Mouse (Mus musculus) MEL (cell line): ENCODE data around the gene Polr1b. TPM values are rescaled to one million over a fixed set of nuclear protein-coding genes. Genes with fewer than 3 reads are reported as not detected.

ENCODE experiments used
- DNase-seq: peaks from one replicate; pipeline ENCODE4 v3.0.0; 2011; ENCODE audit warnings: low read depth, low spot score
- H3K27ac ChIP-seq: 2 replicates; pipeline ENCODE4 v1.5.1; 2012; ENCODE audit warnings: low read depth, mild to moderate bottlenecking, control low read depth, low read length, moderate library complexity; ENCODE audit not compliant: control insufficient read depth
- H3K27me3 ChIP-seq, 2 experiments: fragments of 150-350 bp in 1 of 2; sonication (generic) in 1 of 2; 2 replicates each; pipeline ENCODE4 v1.6.1; 2012; ENCODE audit warnings: low read length in 2 of 2, mild to moderate bottlenecking in 2 of 2, improper control_type of control experiment in 1 of 2, moderate library complexity in 1 of 2; ENCODE audit not compliant: insufficient read depth in 2 of 2, control insufficient read depth in 1 of 2
- H3K36me3 ChIP-seq, 2 experiments: 2 replicates each; pipeline ENCODE4 v1.6.1; 2012 to 2014; ENCODE audit warnings: low read length in 2 of 2, improper control_type of control experiment in 1 of 2, inconsistent platforms in 1 of 2, mild to moderate bottlenecking in 1 of 2; ENCODE audit not compliant: insufficient read depth in 2 of 2, control insufficient read depth in 1 of 2
- H3K4me1 ChIP-seq, 2 experiments: fragments of 150-350 bp in 1 of 2; sonication (generic) in 1 of 2; 2 replicates each; pipeline ENCODE4 v1.6.1; 2012; ENCODE audit warnings: low read length in 2 of 2, improper control_type of control experiment in 1 of 2, mild to moderate bottlenecking in 1 of 2; ENCODE audit not compliant: insufficient read depth in 2 of 2, control insufficient read depth in 1 of 2
- H3K4me3 ChIP-seq, 2 experiments: fragments of 150-350 bp in 1 of 2; sonication (generic) in 1 of 2; 2 replicates each; pipeline ENCODE4 v1.5.1; 2012; ENCODE audit warnings: low read depth in 2 of 2, low read length in 2 of 2, mild to moderate bottlenecking in 2 of 2, moderate library complexity in 2 of 2, control low read depth in 1 of 2, improper control_type of control experiment in 1 of 2; ENCODE audit not compliant: control insufficient read depth in 1 of 2, insufficient read depth in 1 of 2
- H3K79me2 ChIP-seq: 2 replicates; pipeline ENCODE4 v1.6.1; 2012; ENCODE audit warnings: mild to moderate bottlenecking, low read length, moderate library complexity; ENCODE audit not compliant: control insufficient read depth, poor library complexity, insufficient read depth
- H3K9ac ChIP-seq: 2 replicates; pipeline ENCODE4 v1.6.1; 2012; ENCODE audit warnings: low read depth, mild to moderate bottlenecking, control low read depth, low read length, moderate library complexity; ENCODE audit not compliant: control insufficient read depth, poor library complexity, severe bottlenecking
- H3K9me3 ChIP-seq: fragments of 150-350 bp; sonication (generic); replicated peaks from 2 replicates; pipeline ENCODE4 v1.6.1; 2012; ENCODE audit warnings: mild to moderate bottlenecking, low read length, improper control_type of control experiment, moderate library complexity; ENCODE audit not compliant: insufficient read depth
- BHLHE40 ChIP-seq: IDR thresholded peaks from 2 replicates; pipeline ENCODE4 v1.6.1; 2012; ENCODE audit warnings: low read depth, mild to moderate bottlenecking, inconsistent platforms, low read length, improper control_type of control experiment, borderline replicate concordance
- CHD2 ChIP-seq: IDR thresholded peaks from 2 replicates; pipeline ENCODE4 v1.6.1; 2011; ENCODE audit warnings: low read length, improper control_type of control experiment
- ELF1 ChIP-seq: IDR thresholded peaks from 2 replicates; pipeline ENCODE4 v1.6.1; 2014; ENCODE audit warnings: low read depth, mild to moderate bottlenecking, inconsistent platforms, low read length, improper control_type of control experiment, moderate library complexity
- EP300 ChIP-seq, 2 experiments: IDR thresholded peaks; 2 replicates each; pipeline ENCODE4 v1.6.1; 2011; ENCODE audit warnings: improper control_type of control experiment in 2 of 2, low read length in 2 of 2, low read depth in 1 of 2, mild to moderate bottlenecking in 1 of 2
- GABPA ChIP-seq: IDR thresholded peaks from 2 replicates; pipeline ENCODE4 v1.6.1; 2012; ENCODE audit warnings: low read depth, mild to moderate bottlenecking, inconsistent platforms, low read length, improper control_type of control experiment, moderate library complexity
- GATA1 ChIP-seq: IDR thresholded peaks from 2 replicates; pipeline ENCODE4 v1.6.1; 2011; ENCODE audit warnings: low read depth, low read length, improper control_type of control experiment
- KAT2A ChIP-seq: conservative IDR thresholded peaks from 2 replicates; pipeline ENCODE4 v1.6.1; 2012; ENCODE audit warnings: low read depth, low read length, improper control_type of control experiment, inconsistent platforms
- MAFK ChIP-seq: IDR thresholded peaks from 2 replicates; pipeline ENCODE4 v1.6.1; 2011; ENCODE audit warnings: low read depth, mild to moderate bottlenecking, low read length, improper control_type of control experiment, borderline replicate concordance
- MAX ChIP-seq: IDR thresholded peaks from 2 replicates; pipeline ENCODE4 v1.6.1; 2011; ENCODE audit warnings: low read length, improper control_type of control experiment
- MAZ ChIP-seq: IDR thresholded peaks from 2 replicates; pipeline ENCODE4 v1.6.1; 2012; ENCODE audit warnings: low read depth, mild to moderate bottlenecking, inconsistent platforms, low read length, improper control_type of control experiment
- MEF2A ChIP-seq: IDR thresholded peaks from 2 replicates; pipeline ENCODE4 v1.6.1; 2014; ENCODE audit warnings: low read depth, mild to moderate bottlenecking, inconsistent platforms, low read length, improper control_type of control experiment; ENCODE audit not compliant: poor library complexity, insufficient replicate concordance, severe bottlenecking; ENCODE audit errors: extremely low read depth
- MXI1 ChIP-seq: IDR thresholded peaks from 2 replicates; pipeline ENCODE4 v1.6.1; 2011; ENCODE audit warnings: mild to moderate bottlenecking, low read depth, low read length, improper control_type of control experiment
- MYB ChIP-seq: IDR thresholded peaks from 2 replicates; pipeline ENCODE4 v1.6.1; 2011; ENCODE audit warnings: mild to moderate bottlenecking, low read depth, low read length, improper control_type of control experiment
- NRF1 ChIP-seq: IDR thresholded peaks from 2 replicates; pipeline ENCODE4 v1.6.1; 2014; ENCODE audit warnings: low read depth, mild to moderate bottlenecking, inconsistent platforms, low read length, improper control_type of control experiment, moderate library complexity; ENCODE audit not compliant: poor library complexity, insufficient read depth, severe bottlenecking
- POLR2AphosphoS2 ChIP-seq: IDR thresholded peaks from 2 replicates; pipeline ENCODE4 v1.6.1; 2011; ENCODE audit warnings: low read length, improper control_type of control experiment
- RCOR1 ChIP-seq: IDR thresholded peaks from 2 replicates; pipeline ENCODE4 v1.6.1; 2012; ENCODE audit warnings: low read depth, mild to moderate bottlenecking, inconsistent platforms, low read length, improper control_type of control experiment
- SMC3 ChIP-seq: IDR thresholded peaks from 2 replicates; pipeline ENCODE4 v1.6.1; 2011; ENCODE audit warnings: low read depth, low read length, improper control_type of control experiment
- USF2 ChIP-seq, 2 experiments: IDR thresholded peaks; 2 replicates each; pipeline ENCODE4 v1.6.1; 2011 to 2012; ENCODE audit warnings: improper control_type of control experiment in 2 of 2, low read length in 2 of 2, borderline replicate concordance in 1 of 2, inconsistent platforms in 1 of 2, low read depth in 1 of 2, mild to moderate bottlenecking in 1 of 2; ENCODE audit not compliant: insufficient read depth in 1 of 2
- ZC3H11A ChIP-seq: IDR thresholded peaks from 2 replicates; pipeline ENCODE4 v1.6.1; 2012; ENCODE audit warnings: low read depth, mild to moderate bottlenecking, inconsistent platforms, low read length, improper control_type of control experiment
- ZKSCAN1 ChIP-seq: IDR thresholded peaks from 2 replicates; pipeline ENCODE4 v1.6.1; 2012; ENCODE audit warnings: low read depth, mild to moderate bottlenecking, inconsistent platforms, low read length, improper control_type of control experiment, moderate library complexity
- ZNF384 ChIP-seq: IDR thresholded peaks from 2 replicates; pipeline ENCODE4 v1.6.1; 2012; ENCODE audit warnings: low read depth, mild to moderate bottlenecking, inconsistent platforms, low read length, improper control_type of control experiment
- polyA plus RNA-seq, 2 experiments: library from polyadenylated mRNA; stranded (reverse) in 1 of 2; unstranded in 1 of 2; fragments of >175 nt in 1 of 2; fragments of >200 nt in 1 of 2; gene quantifications; 2 replicates each; pipeline versions ENCODE4 v1.2.1 to v1.2.4; 2012; ENCODE audit warnings: low replicate concordance in 2 of 2, low read depth in 1 of 2; ENCODE audit not compliant: insufficient read length in 2 of 2, insufficient read depth in 1 of 2, missing spikeins in 1 of 2
- total RNA-seq: library from RNA; depleted of rRNA; stranded (reverse); fragments of 300-350 nt; gene quantifications from 2 replicates; pipeline ENCODE4 v1.2.3, GENCODE M21; 2012

Polr1b gene
- total and polyA plus RNA-seq, 3 experiments, result 90.1 to 92.8 TPM; not detected in 1

GRCm38 (mm10) chr2:129057256-129057655, 43.5 kb upstream of the Polr1b start:
- no peaks in the 10 kb centered on the region for H3K79me2 ChIP-seq
- peaks cover 4 to 5% of the 10 kb centered on the region in 2 experiments for H3K27me3 ChIP-seq
- H3K9me3 ChIP-seq, result no peaks in the 10 kb centered on the region
- no peak overlapping the region for H3K4me3 ChIP-seq
- H3K27ac ChIP-seq, result no peak overlapping the region
- H3K4me1 ChIP-seq, result no peaks in the 10 kb centered on the region
- H3K9ac ChIP-seq, result no peak overlapping the region
- no peaks in the 10 kb centered on the region for H3K36me3 ChIP-seq
- TF ChIP-seq POLR2AphosphoS2 (no peak), MAX (no peak), RCOR1 (no peak), NRF1 (no peak)
- DNase-seq, result no peak

GRCm38 (mm10) chr2:129057920-129058361, 42.9 kb upstream of the Polr1b start:
- Histone ChIP-seq H3K4me3 (no peak overlapping the region), H3K36me3 (no peaks in the 10 kb centered on the region), H3K27me3 (peaks cover 4 to 5% of the 10 kb centered on the region in 2 experiments), H3K27ac (no peak overlapping the region), H3K9ac (no peak overlapping the region), H3K79me2 (no peaks in the 10 kb centered on the region), H3K4me1 (no peaks in the 10 kb centered on the region), H3K9me3 (no peaks in the 10 kb centered on the region)
- no peak for TF ChIP-seq GATA1
- no peak for TF ChIP-seq MYB
- TF ChIP-seq ZKSCAN1, result no peak
- no peak for TF ChIP-seq KAT2A
- TF ChIP-seq GABPA, result no peak
- no peak for TF ChIP-seq CHD2
- TF ChIP-seq ZC3H11A, result no peak
- TF ChIP-seq USF2 (IDR thresholded peaks at IDR 0.05; ENCODE audit: borderline replicate concordance in 1 of 2, insufficient read depth in 1 of 2, low read depth in 1 of 2, low read length in 2 of 2), result no peak
- TF ChIP-seq POLR2AphosphoS2, result no peak
- no peak for TF ChIP-seq MAFK
- TF ChIP-seq MEF2A, result no peak
- TF ChIP-seq SMC3, result no peak
- TF ChIP-seq NRF1, result no peak
- no peak for TF ChIP-seq MAX
- no peak for TF ChIP-seq ELF1
- no peak for TF ChIP-seq ZNF384
- TF ChIP-seq MAZ, result no peak
- no peak for TF ChIP-seq EP300 (IDR thresholded peaks at IDR 0.05; ENCODE audit: low read depth in 1 of 2, low read length in 2 of 2)
- no peak for TF ChIP-seq MXI1
- TF ChIP-seq BHLHE40, result no peak
- DNase-seq, result no peak
